19 mouse cellular contexts compared by ENCODE assay signal in the genomic region with DNA sequence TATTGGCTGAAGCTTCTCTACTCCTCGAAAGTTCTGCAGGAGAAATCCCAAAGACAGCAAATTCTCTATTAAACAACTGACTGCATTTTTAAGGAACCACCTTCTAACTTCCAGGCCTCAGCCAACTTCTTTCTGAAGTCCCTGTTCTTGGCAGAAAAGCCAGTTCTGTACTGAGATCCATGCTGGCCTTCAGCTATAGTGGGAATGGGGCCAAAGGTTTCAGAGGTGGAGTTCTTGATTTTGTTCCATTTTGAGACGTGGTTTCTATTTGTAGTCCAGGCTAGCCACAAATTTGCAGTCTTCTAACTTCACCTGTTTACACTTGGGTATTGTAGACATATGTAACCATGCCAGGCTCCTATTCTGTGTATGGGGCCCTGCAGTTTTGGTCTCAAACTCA. TPM values are rescaled to one million over a fixed set of nuclear protein-coding genes. Genes with fewer than 3 reads are reported as not detected.
DNase-seq lines count a peak whose midpoint lies in the region; ATAC-seq and TF ChIP-seq lines count a peak whose summit lies in the region.
"Had no signal": no experiment of that assay in that cellular context is flagged by ENCODE, and none has a peak within 500 bp of the region (broad histone marks: within the 10 kb centered on the region; RNA-seq: fewer than 3 reads in every experiment).

No protein-coding gene starts in this region.

- H3K27me3 ChIP-seq in forebrain, embryonic 12.5 days = no peaks in the 10 kb centered on the region
- H3K27me3 ChIP-seq in forebrain, postnatal 0 days (ENCODE audit: insufficient read depth, low read length) = no peaks in the 10 kb centered on the region
- H3K27me3 ChIP-seq in liver, embryonic 13.5 days = 0 out of 2 replicates have a peak, but pooled peaks cover 3% of the 10 kb centered on the region
- no peaks in the 10 kb centered on the region for H3K27me3 ChIP-seq in E14TG2a.4 (ENCODE audit: insufficient read depth, low read length)
- H3K27me3 ChIP-seq: heart, embryonic 15.5 days had no signal

- H3K36me3 ChIP-seq in forebrain, embryonic 12.5 days (replicated peaks) = peaks cover 18% of the 10 kb centered on the region
- no peaks in the 10 kb centered on the region for H3K36me3 ChIP-seq in forebrain, postnatal 0 days (ENCODE audit: insufficient read depth)
- H3K36me3 ChIP-seq in liver, embryonic 13.5 days = no peaks in the 10 kb centered on the region
- peaks cover 25% of the 10 kb centered on the region for H3K36me3 ChIP-seq in E14TG2a.4 (ENCODE audit: insufficient read depth, low read length)
- H3K36me3 ChIP-seq: heart, embryonic 15.5 days had no signal

- peak overlapping the region; percentile 54; the same call in 1 of the 2 replicates for H3K27ac ChIP-seq in forebrain, embryonic 12.5 days
- no peak overlapping the region for H3K27ac ChIP-seq in forebrain, postnatal 0 days (ENCODE audit: low read depth, low read length)
- H3K27ac ChIP-seq in liver, embryonic 13.5 days = 0 out of 2 replicates have a peak overlapping the region, but pooled peaks have one; percentile 16
- H3K27ac ChIP-seq: liver, embryonic 14.5 days had no signal

- no peak overlapping the region for H3K9ac ChIP-seq in forebrain, embryonic 12.5 days
- H3K9ac ChIP-seq in forebrain, postnatal 0 days = no peak overlapping the region
- no peak overlapping the region for H3K9ac ChIP-seq in liver, embryonic 13.5 days
- H3K9ac ChIP-seq: heart, embryonic 15.5 days; liver, embryonic 14.5 days had no signal

- no peak overlapping the region for H3K4me3 ChIP-seq in forebrain, embryonic 12.5 days (replicated peaks)
- H3K4me3 ChIP-seq in forebrain, postnatal 0 days (ENCODE audit: low read depth, low read length) = no peak overlapping the region
- H3K4me3 ChIP-seq in liver, embryonic 13.5 days (replicated peaks) = no peak overlapping the region
- peak overlapping the region; percentile 70 for H3K4me3 ChIP-seq in E14TG2a.4 (replicated peaks; ENCODE audit: low read length)
- H3K4me3 ChIP-seq: heart, embryonic 15.5 days; left cerebral cortex, adult 2 months had no signal

- no peaks in the 10 kb centered on the region for H3K9me3 ChIP-seq in forebrain, embryonic 12.5 days
- H3K9me3 ChIP-seq in forebrain, postnatal 0 days (ENCODE audit: low read length) = no peaks in the 10 kb centered on the region
- no peaks in the 10 kb centered on the region for H3K9me3 ChIP-seq in liver, embryonic 13.5 days (replicated peaks)
- H3K9me3 ChIP-seq in E14TG2a.4 (ENCODE audit: low read length) = no peaks in the 10 kb centered on the region
- H3K9me3 ChIP-seq: heart, embryonic 15.5 days had no signal

- 83% methylated on average over 2 of the region's 2 CpGs for WGBS in forebrain, embryonic 12.5 days
- WGBS in forebrain, postnatal 0 days = 78% methylated on average over 2 of the region's 2 CpGs
- WGBS in liver, embryonic 13.5 days (ENCODE audit: insufficient replicate concordance) = 78% methylated on average over 2 of the region's 2 CpGs

- no peak for TF ChIP-seq CTCF in forebrain, postnatal 0 days (IDR thresholded peaks at IDR 0.05; ENCODE audit: low read depth)
- no peak for TF ChIP-seq CTCF in E14TG2a.4 (conservative IDR thresholded peaks at IDR 0.05; ENCODE audit: low read length)

- no peak for DNase-seq in forebrain, postnatal 0 days
- DNase-seq in liver, embryonic 13.5 days = no peak
- DNase-seq in liver = no peak
- peak; percentile 71 for DNase-seq in adipocyte (ENCODE audit: low spot score)
- DNase-seq: cerebellum, adult 2 months; cerebellum, postnatal 36 days; gastrocnemius, postnatal 10 days; heart, adult 11 months; kidney, postnatal 36 days; left cerebral cortex, postnatal 4 days; lung, postnatal 10 days; right cerebral cortex, postnatal 14 days; thymus, adult 2 months had no signal

- no peak overlapping the region for H3K4me2 ChIP-seq in forebrain, embryonic 12.5 days
- no peak overlapping the region for H3K4me2 ChIP-seq in forebrain, postnatal 0 days (ENCODE audit: low read depth)
- H3K4me2 ChIP-seq in liver, embryonic 13.5 days = no peak overlapping the region
- H3K4me2 ChIP-seq: heart, embryonic 15.5 days had no signal

- no peak for ATAC-seq in forebrain, embryonic 12.5 days (ENCODE audit: low FRiP score)
- no peak for ATAC-seq in forebrain, postnatal 0 days
- no peak for ATAC-seq in liver, embryonic 13.5 days (ENCODE audit: low read depth)
- no peak for ATAC-seq in activated CD4-positive, CD25-positive, alpha-beta regulatory T cell, adult 4 months

- H3K4me1 ChIP-seq in forebrain, embryonic 12.5 days = peaks cover 16% of the 10 kb centered on the region
- H3K4me1 ChIP-seq in forebrain, postnatal 0 days (ENCODE audit: insufficient read depth) = no peaks in the 10 kb centered on the region
- peaks cover 22% of the 10 kb centered on the region for H3K4me1 ChIP-seq in liver, embryonic 13.5 days (replicated peaks)
- H3K4me1 ChIP-seq in E14TG2a.4 (replicated peaks; ENCODE audit: low read depth, low read length) = peaks cover 37% of the 10 kb centered on the region

RNA-seq across cellular contexts. Expression of gene Eef1a1, which starts 37.3 kb away (rescaled TPM):
- polyA plus RNA-seq in forebrain, embryonic 12.5 days (2016; fragmentation: Nextera tagmentation; extraction: Ambion mirVana) = 3,508 and 3,592 TPM in 2 replicates
- total RNA-seq in forebrain, postnatal 0 days (2014; rRNA removed) = 9,311 and 11,752 TPM in 2 replicates
- polyA plus RNA-seq in forebrain, postnatal 0 days (2015; fragmentation: Nextera tagmentation; extraction: Ambion mirVana) = 2,982 and 3,284 TPM in 2 replicates
- polyA plus RNA-seq in liver, embryonic 13.5 days (2015; fragmentation: Nextera tagmentation; extraction: Ambion mirVana) = 2,607 and 2,711 TPM in 2 replicates
- polyA plus RNA-seq in activated CD4-positive, CD25-positive, alpha-beta regulatory T cell, adult 4 months (2017; shearing (Covaris generic)) = over 10,000 TPM; 10,605 to 11,851 TPM
